Mouse (Mus musculus): ENCODE measurements around the gene Psmg3. TPM values are rescaled to one million over a fixed set of nuclear protein-coding genes. Genes with fewer than 3 reads are reported as not detected.

Gene Psmg3
- polyA plus RNA-seq (2014; fragmentation: Nextera tagmentation; extraction: Ambion mirVana) = 82.9 and 96.6 TPM in 2 replicates

DNA sequence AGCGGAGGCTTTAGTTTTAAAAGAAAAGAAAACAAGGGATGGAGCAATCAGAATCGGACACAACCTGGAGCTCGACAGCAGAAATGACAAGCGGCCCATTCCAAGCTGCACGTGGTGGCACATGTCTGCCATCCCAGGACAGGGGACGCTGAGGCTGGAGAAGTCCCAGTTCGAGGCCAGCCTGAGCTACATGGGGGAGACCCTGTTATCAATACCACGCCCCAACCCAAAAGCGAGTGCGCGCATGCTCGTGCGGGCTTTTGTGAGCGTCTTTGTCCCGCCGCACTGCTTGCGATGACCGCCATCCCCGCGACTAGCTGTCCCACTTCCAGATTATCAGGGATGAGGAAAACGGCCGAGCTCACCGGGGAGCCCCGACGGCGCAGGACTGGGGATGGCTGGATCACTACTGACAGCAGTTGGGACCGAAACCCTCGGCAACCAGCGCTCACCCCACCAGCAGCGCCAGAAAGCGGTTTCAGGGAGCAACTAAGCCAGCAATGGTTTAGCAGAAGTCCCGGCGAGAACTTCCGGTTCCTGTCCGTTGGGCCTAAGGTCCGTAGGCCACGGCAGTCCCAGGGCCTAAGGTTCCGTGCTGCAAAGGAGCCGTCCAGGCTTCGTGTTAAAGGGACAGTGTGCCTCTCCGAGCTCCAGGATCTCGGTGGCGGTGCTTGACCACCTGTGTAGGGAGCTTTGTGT lies at the start of gene Psmg3, which contains the start of gene Gm26938:
Gene Psmg3 (minus strand): TSS at position 529 of the 699 bp plus-strand sequence.
Gene Gm26938 (minus strand): TSS at position 51 of the 699 bp plus-strand sequence.
- H3K27me3 ChIP-seq (replicated peaks; ENCODE audit: control insufficient read depth, insufficient read depth, low read length) = no peaks in the 10 kb centered on the region
- WGBS = under 1% methylated on average over 43 of the region's 43 CpGs
- peaks cover 27% of the 10 kb centered on the region for H3K36me3 ChIP-seq (ENCODE audit: control insufficient read depth, insufficient read depth, low read length)
- H3K27ac ChIP-seq (ENCODE audit: low read depth) = peak within 1 kb of the TSS; percentile 44; the same call in 1 of the 2 replicates
- peak within 1 kb of the TSS; percentile 78 for H3K9ac ChIP-seq (ENCODE audit: low read length)
- peak; percentile 67 for ATAC-seq (replicated peaks; ENCODE audit: low FRiP score, low TSS enrichment, low read depth)
- peaks cover 20% of the 10 kb centered on the region for H3K4me1 ChIP-seq (replicated peaks; ENCODE audit: control insufficient read depth, insufficient read depth, low read length)
- DNase-seq (ENCODE audit: low spot score) = peak; percentile 100
- H3K9me3 ChIP-seq (ENCODE audit: control insufficient read depth, low read length) = no peaks in the 10 kb centered on the region
- H3K4me3 ChIP-seq (ENCODE audit: low read depth, low read length) = peak within 1 kb of the TSS; percentile 98
- H3K4me2 ChIP-seq (ENCODE audit: low read length) = peak within 1 kb of the TSS; percentile 100

DNA sequence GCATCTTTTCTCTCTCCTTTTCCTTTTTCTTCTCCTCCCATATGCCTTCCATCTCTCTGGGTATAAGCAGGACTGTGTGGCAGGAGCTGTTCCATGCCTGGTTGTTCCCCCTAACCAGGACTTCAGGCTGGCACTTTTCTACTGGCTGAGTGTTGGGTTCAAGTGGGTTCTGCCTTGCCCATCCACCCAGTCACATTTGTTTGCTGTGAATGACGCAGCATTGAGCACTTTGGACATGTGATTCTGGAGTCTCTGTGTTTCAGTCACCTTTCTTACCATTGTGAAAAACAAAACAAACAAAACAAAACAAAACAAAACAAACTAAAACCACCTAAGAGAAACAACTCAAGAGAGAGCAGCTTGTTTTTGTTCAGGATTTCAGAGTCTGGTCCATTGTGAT lies 44.8 kb upstream of the Psmg3 start:
- no peak for DNase-seq (ENCODE audit: low spot score)
- H3K27me3 ChIP-seq (replicated peaks; ENCODE audit: control insufficient read depth, insufficient read depth, low read length) = no peaks in the 10 kb centered on the region
- no peak overlapping the region for H3K4me3 ChIP-seq (ENCODE audit: low read depth, low read length)
- no peaks in the 10 kb centered on the region for H3K9me3 ChIP-seq (ENCODE audit: control insufficient read depth, low read length)
- H3K4me2 ChIP-seq (ENCODE audit: low read length) = no peak overlapping the region
- H3K36me3 ChIP-seq (ENCODE audit: control insufficient read depth, insufficient read depth, low read length) = no peaks in the 10 kb centered on the region
- no peak for ATAC-seq (replicated peaks; ENCODE audit: low FRiP score, low TSS enrichment, low read depth)
- 64% methylated on average over 1 of the region's 1 CpGs for WGBS
- H3K9ac ChIP-seq (ENCODE audit: low read length) = no peak overlapping the region
- no peak overlapping the region for H3K27ac ChIP-seq (ENCODE audit: low read depth)
- H3K4me1 ChIP-seq (replicated peaks; ENCODE audit: control insufficient read depth, insufficient read depth, low read length) = no peaks in the 10 kb centered on the region

DNA sequence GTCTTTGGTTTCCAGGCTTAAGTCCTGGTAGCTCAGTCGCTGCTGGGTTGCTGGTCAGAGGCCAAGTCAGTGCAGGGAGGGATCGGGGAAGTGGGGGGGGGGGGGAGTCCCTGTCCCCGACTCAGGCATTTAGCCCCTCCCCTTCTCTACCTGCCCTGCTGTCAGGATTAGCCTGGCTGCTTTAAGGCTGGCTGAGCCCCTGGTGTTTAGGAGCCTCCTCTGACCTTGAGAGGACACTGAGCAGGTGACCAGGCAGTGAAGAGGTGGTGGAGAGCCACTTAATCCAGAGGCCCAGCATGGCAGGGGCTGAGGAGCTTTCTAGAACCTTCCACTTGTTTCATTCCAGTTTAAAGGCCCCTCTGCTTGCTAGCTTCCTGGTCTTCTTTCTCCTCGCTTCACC lies 44.2 kb upstream of the Psmg3 start:
- DNase-seq (ENCODE audit: low spot score) (no peak), ATAC-seq (replicated peaks; ENCODE audit: low FRiP score, low TSS enrichment, low read depth) (no peak)
- no peak overlapping the region for H3K27ac ChIP-seq (ENCODE audit: low read depth)
- no peaks in the 10 kb centered on the region for H3K36me3 ChIP-seq (ENCODE audit: control insufficient read depth, insufficient read depth, low read length)
- no peak overlapping the region for H3K4me3 ChIP-seq (ENCODE audit: low read depth, low read length)
- H3K4me2 ChIP-seq (ENCODE audit: low read length) = no peak overlapping the region
- no peaks in the 10 kb centered on the region for H3K4me1 ChIP-seq (replicated peaks; ENCODE audit: control insufficient read depth, insufficient read depth, low read length)
- H3K9ac ChIP-seq (ENCODE audit: low read length) = no peak overlapping the region
- H3K9me3 ChIP-seq (ENCODE audit: control insufficient read depth, low read length) = no peaks in the 10 kb centered on the region
- 15% methylated on average over 4 of the region's 4 CpGs for WGBS
- no peaks in the 10 kb centered on the region for H3K27me3 ChIP-seq (replicated peaks; ENCODE audit: control insufficient read depth, insufficient read depth, low read length)

DNA sequence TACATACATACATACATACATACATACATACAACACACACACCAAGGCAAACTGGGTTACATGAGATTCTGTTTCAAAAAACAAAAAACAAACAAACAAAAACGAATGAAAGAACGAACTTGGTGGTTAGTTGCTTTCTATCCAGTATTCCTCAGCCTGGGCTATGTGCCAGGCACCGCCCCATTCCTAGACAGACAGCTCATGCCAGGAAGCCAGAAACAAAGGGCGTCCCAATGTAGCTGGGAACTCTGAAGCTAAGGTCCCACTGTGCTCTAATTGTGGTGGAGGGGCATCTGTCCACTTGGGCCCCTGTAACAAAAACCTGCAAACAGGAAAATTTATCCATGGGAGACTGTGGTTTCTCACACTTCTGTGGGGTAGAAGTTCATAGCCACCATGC lies 36.1 kb upstream of the Psmg3 start:
- ATAC-seq (replicated peaks; ENCODE audit: low FRiP score, low TSS enrichment, low read depth) = no peak
- no peak for DNase-seq (ENCODE audit: low spot score)
- no peak overlapping the region for H3K4me3 ChIP-seq (ENCODE audit: low read depth, low read length)
- no peaks in the 10 kb centered on the region for H3K36me3 ChIP-seq (ENCODE audit: control insufficient read depth, insufficient read depth, low read length)
- no peak overlapping the region for H3K4me2 ChIP-seq (ENCODE audit: low read length)
- H3K9me3 ChIP-seq (ENCODE audit: control insufficient read depth, low read length) = no peaks in the 10 kb centered on the region
- H3K9ac ChIP-seq (ENCODE audit: low read length) = no peak overlapping the region
- no peaks in the 10 kb centered on the region for H3K4me1 ChIP-seq (replicated peaks; ENCODE audit: control insufficient read depth, insufficient read depth, low read length)
- H3K27me3 ChIP-seq (replicated peaks; ENCODE audit: control insufficient read depth, insufficient read depth, low read length) = no peaks in the 10 kb centered on the region
- 58% methylated on average over 4 of the region's 4 CpGs for WGBS
- H3K27ac ChIP-seq (ENCODE audit: low read depth) = no peak overlapping the region

DNA sequence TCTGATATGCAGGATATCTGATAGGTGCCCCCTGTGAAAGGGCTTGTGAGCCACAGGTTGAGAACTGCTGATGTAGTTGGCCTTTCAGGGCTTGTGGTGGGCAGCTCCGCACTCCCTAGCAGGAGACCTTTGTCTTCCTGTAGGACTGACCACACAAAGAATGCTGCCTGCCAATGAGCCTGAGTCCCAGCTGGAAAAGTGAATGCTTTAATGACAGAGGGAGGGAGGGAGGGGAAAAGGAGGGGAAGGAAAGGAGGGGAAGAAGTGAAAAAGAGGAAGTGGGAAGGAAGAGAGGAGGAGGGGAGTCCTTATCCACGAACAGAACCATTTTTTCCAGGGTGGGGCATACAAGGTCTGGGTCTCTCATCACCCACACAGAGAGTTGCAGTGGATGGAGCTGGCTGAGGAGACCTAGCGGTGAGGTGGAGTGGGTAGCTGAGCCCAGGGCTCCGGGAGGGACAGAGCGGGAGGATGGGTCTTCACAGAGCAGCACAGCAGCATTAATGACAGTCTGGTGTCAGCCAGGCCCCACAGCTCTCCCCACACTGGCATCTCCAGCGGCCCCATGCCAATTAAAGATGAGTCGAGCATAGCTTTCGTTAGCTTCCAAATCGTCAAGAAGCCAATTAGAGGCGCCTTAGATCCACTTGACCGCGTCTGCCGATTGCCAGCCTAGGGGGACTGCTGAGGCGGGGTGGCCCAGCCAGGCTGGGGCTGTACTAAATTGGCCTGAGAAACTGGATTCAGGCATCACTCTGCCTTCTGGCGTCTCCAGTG lies 33.8 kb upstream of the Psmg3 start:
- 45% methylated on average over 15 of the region's 15 CpGs for whole genome bisulfite sequencing
- Histone ChIP-seq H3K36me3 (ENCODE audit: control insufficient read depth, insufficient read depth, low read length) (no peaks in the 10 kb centered on the region), H3K4me1 (replicated peaks; ENCODE audit: control insufficient read depth, insufficient read depth, low read length) (no peaks in the 10 kb centered on the region), H3K4me3 (ENCODE audit: low read depth, low read length) (no peak overlapping the region), H3K27me3 (replicated peaks; ENCODE audit: control insufficient read depth, insufficient read depth, low read length) (no peaks in the 10 kb centered on the region), H3K4me2 (ENCODE audit: low read length) (no peak overlapping the region), H3K27ac (ENCODE audit: low read depth) (no peak overlapping the region), H3K9ac (ENCODE audit: low read length) (no peak overlapping the region), H3K9me3 (ENCODE audit: control insufficient read depth, low read length) (no peaks in the 10 kb centered on the region)
- ATAC-seq (replicated peaks; ENCODE audit: low FRiP score, low TSS enrichment, low read depth) (no peak), DNase-seq (ENCODE audit: low spot score) (no peak)

DNA sequence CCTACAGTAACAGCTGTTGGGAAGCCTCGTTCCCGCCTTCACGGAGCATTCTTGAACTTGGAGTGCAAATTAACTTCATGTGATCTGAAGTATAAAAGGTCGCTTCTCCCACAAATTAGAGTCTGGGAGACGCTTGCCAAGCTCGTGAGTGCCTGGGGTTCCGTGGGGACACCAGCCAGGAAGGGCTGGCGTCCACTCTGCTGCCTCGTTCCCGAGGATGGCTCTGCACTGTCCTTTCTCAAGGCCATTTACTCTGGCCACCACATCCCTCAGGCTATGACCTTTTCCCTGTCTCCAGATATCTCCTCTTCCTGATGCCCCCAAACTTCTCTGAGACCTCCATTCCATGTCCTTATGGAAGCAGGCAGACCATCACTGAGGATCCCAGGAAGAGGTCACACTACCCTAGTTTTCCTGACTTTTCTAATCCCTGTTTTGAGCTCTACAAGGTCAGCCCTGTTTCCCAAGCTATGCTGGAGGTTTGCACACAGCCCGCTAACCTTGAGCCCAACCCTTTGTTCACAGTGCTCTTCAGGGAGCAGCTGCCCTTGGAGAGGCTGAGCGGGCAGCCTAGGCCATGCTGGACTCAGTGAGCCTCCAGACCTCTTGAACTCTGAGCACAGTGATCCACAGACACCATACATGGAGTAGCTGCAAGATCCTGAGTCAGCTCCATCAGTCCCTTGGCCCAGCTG lies 23.1 kb upstream of the Psmg3 start:
- H3K4me1 ChIP-seq (replicated peaks; ENCODE audit: control insufficient read depth, insufficient read depth, low read length) = no peaks in the 10 kb centered on the region
- no peak overlapping the region for H3K9ac ChIP-seq (ENCODE audit: low read length)
- no peak for DNase-seq (ENCODE audit: low spot score)
- no peaks in the 10 kb centered on the region for H3K27me3 ChIP-seq (replicated peaks; ENCODE audit: control insufficient read depth, insufficient read depth, low read length)
- no peak overlapping the region for H3K27ac ChIP-seq (ENCODE audit: low read depth)
- ATAC-seq (replicated peaks; ENCODE audit: low FRiP score, low TSS enrichment, low read depth) = no peak
- 79% methylated on average over 12 of the region's 12 CpGs for WGBS
- H3K4me2 ChIP-seq (ENCODE audit: low read length) = no peak overlapping the region
- H3K36me3 ChIP-seq (ENCODE audit: control insufficient read depth, insufficient read depth, low read length) = no peaks in the 10 kb centered on the region
- H3K9me3 ChIP-seq (ENCODE audit: control insufficient read depth, low read length) = no peaks in the 10 kb centered on the region; the same call in 1 of the 2 replicates
- no peak overlapping the region for H3K4me3 ChIP-seq (ENCODE audit: low read depth, low read length)

DNA sequence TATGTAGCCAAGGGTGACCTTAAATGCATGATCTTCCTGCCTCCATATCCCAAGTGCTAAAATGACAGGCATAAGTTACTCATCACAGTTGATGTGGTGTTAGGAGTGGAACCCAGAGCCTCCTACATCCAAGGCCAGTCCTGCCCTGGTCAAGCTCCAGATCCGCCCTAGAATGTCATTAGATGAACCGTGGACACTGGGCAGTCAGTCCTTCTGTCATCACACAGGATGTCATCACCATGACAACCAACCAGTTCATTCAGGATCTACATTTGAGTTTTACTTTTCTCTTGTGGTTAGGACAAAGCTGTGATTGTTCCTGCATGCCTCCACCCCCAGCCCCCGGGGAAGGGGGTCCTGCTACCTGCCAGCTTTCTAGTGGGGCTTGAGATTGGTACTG lies 12.5 kb upstream of the Psmg3 start:
- ATAC-seq (replicated peaks; ENCODE audit: low FRiP score, low TSS enrichment, low read depth) = 0 out of 2 replicates have a peak, but pooled peaks have one; percentile 14
- 54% methylated on average over 3 of the region's 3 CpGs for WGBS
- no peak for DNase-seq (ENCODE audit: low spot score)

DNA sequence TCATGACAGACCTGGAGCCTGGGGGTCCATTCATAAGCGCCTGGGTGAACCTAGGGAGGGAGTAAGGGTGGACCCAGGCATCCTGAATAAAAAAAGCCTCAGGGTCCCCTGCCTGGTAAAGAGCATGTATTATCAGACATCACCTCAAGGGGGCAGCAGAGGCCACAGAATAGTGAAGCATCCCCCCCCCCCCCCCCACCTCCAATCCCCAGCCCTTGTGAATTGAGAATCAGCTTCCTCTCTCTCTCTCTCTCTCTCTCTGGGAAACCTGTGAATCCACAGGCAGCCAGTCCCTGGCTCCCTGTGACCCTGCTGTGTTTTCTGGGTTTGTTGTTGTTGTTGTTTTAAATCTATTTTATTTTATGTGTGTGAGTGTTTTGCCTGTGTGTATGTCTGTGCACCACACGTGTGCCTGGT lies 11.8 kb upstream of the Psmg3 start:
- ATAC-seq (replicated peaks; ENCODE audit: low FRiP score, low TSS enrichment, low read depth) = peak; percentile 62
- 21% methylated on average over 2 of the region's 2 CpGs for WGBS
- peak; percentile 88 for DNase-seq (ENCODE audit: low spot score)

More for the DNA sequence above, 12.5 kb upstream of the Psmg3 start:
- Histone ChIP-seq H3K4me3 (ENCODE audit: low read depth, low read length) (no peak overlapping the region), H3K4me2 (ENCODE audit: low read length) (no peak overlapping the region), H3K27ac (ENCODE audit: low read depth) (no peak overlapping the region), H3K9me3 (ENCODE audit: control insufficient read depth, low read length) (peaks cover 3% of the 10 kb centered on the region), H3K9ac (ENCODE audit: low read length) (no peak overlapping the region), H3K4me1 (replicated peaks; ENCODE audit: control insufficient read depth, insufficient read depth, low read length) (no peaks in the 10 kb centered on the region), H3K36me3 (ENCODE audit: control insufficient read depth, insufficient read depth, low read length) (no peaks in the 10 kb centered on the region), H3K27me3 (replicated peaks; ENCODE audit: control insufficient read depth, insufficient read depth, low read length) (no peaks in the 10 kb centered on the region)

More for the DNA sequence above, 11.8 kb upstream of the Psmg3 start:
- Histone ChIP-seq H3K9me3 (ENCODE audit: control insufficient read depth, low read length) (no peaks in the 10 kb centered on the region), H3K4me3 (ENCODE audit: low read depth, low read length) (no peak overlapping the region), H3K9ac (ENCODE audit: low read length) (no peak overlapping the region), H3K4me2 (ENCODE audit: low read length) (no peak overlapping the region), H3K27ac (ENCODE audit: low read depth) (no peak overlapping the region), H3K4me1 (replicated peaks; ENCODE audit: control insufficient read depth, insufficient read depth, low read length) (no peaks in the 10 kb centered on the region), H3K36me3 (ENCODE audit: control insufficient read depth, insufficient read depth, low read length) (no peaks in the 10 kb centered on the region), H3K27me3 (replicated peaks; ENCODE audit: control insufficient read depth, insufficient read depth, low read length) (no peaks in the 10 kb centered on the region)

Data from intestine, embryonic 14.5 days (tissue).